Mouse (Mus musculus): ENCODE measurements around the gene Tnf. TPM values are rescaled to one million over a fixed set of nuclear protein-coding genes. Genes with fewer than 3 reads are reported as not detected.

Gene Tnf
- total RNA-seq (2015; ENCODE audit: low replicate concordance) = 10.7 and 19.2 TPM in 2 replicates
- 2.8 and 8.3 TPM in 2 replicates for total RNA-seq (2017; ENCODE audit: low replicate concordance)

DNA sequence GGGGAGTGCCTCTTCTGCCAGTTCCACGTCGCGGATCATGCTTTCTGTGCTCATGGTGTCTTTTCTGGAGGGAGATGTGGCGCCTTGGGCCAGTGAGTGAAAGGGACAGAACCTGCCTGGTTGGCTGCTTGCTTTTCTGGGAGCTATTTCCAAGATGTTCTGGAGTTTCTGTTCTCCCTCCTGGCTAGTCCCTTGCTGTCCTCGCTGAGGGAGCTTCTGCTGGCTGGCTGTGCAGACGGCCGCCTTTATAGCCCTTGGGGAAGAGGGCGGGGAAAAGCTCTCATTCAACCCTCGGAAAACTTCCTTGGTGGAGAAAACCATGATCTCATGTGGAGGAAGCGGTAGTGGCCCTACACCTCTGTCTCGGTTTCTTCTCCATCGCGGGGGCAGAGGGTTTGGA is at the start of gene Tnf:
Gene Tnf (minus strand): TSS at position 221 of the 400 bp plus-strand sequence.
- ATAC-seq (replicated peaks; ENCODE audit: low FRiP score, poor library complexity, severe bottlenecking) = no peak

DNA sequence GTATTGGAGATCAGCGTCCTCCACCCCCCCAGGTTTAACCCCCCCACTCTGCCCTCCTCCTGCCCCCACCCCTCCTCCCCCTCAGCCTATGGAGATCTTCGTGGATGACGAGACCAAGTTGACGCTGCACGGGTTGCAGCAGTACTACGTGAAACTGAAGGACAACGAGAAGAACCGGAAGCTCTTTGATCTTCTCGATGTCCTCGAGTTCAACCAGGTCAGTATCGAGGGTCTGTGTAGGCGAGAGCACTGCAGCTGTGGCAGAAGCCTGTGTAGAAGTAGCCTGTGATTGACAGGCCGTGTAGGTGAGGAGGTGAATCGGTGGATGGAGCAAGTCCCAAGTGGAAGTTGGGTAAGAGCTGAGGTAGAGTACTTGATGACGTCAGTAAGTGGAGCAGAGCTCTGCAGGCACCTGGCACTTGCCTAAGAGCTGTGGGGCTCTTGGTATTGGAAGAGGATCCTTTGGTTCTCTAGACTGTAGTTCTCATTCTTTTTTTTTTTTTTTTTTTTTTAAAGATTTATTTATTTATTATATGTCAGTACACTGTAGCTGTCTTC is 49.4 kb upstream of the Tnf start:
- ATAC-seq (replicated peaks; ENCODE audit: low FRiP score, poor library complexity, severe bottlenecking) = no peak

DNA sequence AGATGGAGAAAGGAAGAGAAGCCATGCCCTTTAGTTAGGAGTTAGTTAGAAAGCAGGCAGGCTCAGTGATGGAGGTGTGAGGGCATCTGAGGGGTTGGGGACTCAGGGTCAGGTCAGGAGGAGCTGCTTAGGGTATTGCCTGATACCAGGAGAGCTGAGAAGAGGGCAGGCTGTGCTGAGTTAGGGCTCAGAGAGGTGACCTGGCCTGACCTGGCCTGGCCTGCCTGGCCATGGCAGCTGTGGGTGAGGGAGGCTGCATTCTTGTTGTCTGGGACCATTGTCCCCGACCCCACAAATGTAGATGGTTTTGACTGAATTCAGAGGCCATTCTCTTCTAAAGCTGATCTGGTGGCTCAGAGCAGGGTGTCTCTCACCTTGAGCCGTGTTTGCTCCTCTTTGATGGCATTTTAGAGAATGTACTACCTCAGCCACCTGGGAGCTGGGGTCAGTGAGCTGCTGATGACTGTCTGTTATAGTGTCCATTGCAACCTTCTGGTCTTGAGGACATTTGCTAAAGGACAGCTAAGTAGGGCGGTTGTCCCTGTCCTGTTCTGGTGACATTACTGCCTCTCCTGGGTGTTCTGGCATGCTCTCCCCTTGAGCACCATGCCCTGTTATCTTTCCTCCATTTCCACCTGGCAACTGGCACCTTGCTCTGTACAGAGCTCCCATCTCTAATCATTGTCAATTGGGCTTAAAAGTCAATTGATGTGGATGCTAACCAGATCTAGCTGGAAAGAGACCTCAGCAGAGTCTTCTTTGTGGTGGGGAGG is 48.7 kb upstream of the Tnf start:
- no peak for ATAC-seq (replicated peaks; ENCODE audit: low FRiP score, poor library complexity, severe bottlenecking)

DNA sequence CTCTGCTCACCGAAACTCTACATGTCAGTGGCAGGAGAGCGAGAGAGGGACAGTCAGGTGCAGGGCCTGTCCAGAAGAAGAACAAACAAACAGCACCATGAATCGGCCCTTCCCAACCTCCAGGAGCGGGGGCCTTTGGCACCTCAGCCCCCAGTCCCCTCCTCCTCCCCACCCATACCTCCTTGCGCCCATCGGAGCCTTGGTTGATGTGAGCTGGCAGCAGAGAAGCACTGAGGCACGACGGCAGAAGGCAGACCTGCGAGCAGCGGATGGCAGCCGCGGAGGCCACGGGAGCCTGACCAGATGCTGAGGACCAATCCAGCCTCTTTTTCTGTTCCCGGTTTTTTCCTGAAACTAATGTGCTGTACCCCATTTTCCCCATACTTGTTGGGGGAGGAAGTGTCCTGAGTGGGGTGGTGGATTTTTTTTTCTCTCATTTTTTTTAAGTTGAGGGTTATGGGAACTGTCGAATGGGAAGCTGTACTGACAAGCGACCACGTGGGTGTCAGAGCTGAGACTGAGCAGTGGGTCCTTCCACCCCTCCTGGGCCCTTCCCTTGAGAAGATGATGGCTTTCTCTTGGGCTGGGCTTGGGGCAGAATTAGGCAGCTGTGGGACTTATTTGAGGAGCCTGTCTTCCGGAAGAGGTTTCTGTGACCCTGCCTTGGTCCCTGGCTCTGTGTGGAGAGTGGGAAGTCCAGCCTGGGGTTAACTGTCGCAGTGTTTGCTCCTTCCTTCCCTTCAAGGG is 47.8 kb upstream of the Tnf start:
- no peak for ATAC-seq (replicated peaks; ENCODE audit: low FRiP score, poor library complexity, severe bottlenecking)

DNA sequence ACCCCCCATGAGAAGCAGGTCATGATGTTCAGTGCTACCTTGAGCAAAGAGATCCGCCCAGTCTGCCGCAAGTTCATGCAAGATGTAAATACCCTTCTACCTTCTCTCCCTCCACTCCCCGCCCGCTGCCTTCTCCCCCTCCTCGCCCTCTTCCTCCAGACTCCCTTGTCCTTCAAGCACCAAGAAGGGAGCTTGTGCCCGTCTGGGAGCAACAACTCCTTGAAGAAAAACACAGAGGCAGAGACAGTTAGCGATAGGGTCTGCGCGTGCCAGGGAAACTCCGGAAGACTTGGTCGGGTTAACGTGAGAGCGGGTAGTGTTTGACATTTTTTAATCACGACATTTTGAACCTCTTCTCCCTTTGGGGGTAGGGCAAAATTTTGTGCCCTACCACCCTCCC is 47.2 kb upstream of the Tnf start:
- no peak for ATAC-seq (replicated peaks; ENCODE audit: low FRiP score, poor library complexity, severe bottlenecking)

DNA sequence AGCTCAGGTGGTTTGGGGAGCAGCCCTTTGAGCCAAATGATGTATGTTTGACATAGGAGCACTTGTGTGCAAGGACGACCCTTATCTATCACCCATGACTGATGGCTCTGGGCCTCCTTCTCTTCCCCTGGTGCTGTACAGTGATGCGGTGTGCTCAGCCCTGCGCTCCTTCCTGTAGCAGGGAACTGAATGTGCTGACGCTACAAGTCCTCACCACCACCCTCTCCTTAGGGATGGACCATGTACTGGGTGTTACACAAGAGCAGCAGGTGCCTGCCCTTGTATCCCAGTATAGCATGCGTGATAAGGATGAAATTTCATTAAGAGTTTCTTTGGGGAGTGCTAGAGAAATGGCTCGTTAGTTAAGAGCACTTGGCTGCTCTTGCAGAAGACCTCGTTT is 45.3 kb upstream of the Tnf start:
- no peak for ATAC-seq (replicated peaks; ENCODE audit: low FRiP score, poor library complexity, severe bottlenecking)

DNA sequence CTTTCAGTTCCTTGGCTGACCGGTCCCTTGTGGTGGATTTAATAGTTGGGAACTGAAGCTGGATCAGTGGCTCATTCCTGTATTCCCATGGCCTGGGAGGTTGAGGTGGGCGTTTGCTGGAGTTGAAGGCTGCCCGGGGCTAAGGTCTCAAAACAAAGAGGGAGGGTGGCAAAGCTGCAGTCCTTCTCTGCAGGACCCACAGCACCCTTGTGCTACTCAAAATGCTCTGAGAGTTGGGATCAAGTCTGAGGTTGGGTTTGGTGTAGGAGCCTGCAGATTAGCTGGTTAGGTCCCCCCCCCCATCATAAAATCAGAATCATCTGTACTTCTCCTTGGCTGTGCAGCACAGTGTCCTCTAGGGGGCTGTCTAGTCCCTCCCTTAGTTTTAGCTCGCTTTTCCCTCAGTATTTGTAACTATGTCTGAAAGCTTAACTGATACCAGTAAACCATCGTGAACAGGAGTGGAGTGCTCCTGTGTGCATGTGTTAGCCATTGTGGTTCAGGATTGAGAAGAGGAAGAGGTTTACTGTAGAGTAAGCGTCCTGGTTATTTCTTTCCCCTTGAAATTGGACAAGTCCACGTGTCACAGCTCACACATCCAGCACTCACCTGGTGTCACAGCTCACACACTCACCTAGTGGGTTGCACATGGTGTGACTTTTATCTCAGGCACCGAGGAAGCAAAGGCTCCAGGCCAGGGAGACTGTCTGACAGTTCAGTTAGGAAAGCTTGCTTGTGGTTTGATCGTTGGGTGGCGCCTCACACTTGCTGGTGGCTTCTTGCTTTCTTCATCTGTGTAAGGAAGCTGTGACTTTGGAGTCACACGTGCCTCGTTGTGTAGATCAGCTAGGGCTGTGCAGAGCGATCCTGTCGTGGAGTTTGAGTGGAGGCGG is 44.2 kb upstream of the Tnf start:
- ATAC-seq (replicated peaks; ENCODE audit: low FRiP score, poor library complexity, severe bottlenecking) = no peak

DNA sequence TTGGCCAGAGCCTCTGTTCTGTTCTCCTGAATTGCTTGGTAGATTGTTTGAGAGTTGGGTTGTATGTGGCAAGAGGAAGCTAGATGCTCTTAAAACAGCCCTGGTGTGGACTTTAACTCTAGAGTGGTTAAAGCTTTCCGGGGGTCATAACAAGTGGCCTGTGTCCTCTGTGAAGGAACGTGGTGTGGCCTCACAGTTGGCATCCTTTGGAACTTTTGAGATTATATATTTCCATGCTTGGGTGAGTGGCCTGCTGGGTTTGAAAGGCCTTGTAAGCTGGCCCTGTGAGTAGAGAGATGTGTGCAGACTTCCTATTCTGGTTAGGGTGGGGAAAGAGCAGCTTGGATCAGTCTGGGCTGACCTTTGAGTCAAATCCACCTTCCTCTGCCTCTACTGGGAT is 43.2 kb upstream of the Tnf start:
- ATAC-seq (replicated peaks; ENCODE audit: low FRiP score, poor library complexity, severe bottlenecking) = no peak

DNA sequence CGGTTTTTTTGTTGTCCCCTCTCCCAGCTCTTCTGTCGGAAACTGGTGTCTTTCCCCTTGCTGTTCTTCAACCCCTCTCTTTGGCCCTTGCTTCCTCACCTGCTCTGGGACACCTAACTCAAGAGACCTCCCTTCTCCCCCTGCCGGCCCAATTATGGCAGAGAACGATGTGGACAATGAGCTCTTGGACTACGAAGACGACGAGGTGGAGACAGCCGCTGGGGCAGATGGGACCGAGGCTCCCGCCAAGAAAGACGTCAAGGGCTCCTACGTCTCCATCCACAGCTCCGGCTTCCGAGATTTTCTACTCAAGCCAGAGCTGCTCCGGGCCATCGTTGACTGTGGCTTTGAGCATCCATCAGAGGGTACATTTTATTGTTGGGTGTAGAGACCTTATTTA is 41.3 kb upstream of the Tnf start:
- peak; percentile 31; the same call in 1 of the 2 replicates for ATAC-seq (replicated peaks; ENCODE audit: low FRiP score, poor library complexity, severe bottlenecking)

DNA sequence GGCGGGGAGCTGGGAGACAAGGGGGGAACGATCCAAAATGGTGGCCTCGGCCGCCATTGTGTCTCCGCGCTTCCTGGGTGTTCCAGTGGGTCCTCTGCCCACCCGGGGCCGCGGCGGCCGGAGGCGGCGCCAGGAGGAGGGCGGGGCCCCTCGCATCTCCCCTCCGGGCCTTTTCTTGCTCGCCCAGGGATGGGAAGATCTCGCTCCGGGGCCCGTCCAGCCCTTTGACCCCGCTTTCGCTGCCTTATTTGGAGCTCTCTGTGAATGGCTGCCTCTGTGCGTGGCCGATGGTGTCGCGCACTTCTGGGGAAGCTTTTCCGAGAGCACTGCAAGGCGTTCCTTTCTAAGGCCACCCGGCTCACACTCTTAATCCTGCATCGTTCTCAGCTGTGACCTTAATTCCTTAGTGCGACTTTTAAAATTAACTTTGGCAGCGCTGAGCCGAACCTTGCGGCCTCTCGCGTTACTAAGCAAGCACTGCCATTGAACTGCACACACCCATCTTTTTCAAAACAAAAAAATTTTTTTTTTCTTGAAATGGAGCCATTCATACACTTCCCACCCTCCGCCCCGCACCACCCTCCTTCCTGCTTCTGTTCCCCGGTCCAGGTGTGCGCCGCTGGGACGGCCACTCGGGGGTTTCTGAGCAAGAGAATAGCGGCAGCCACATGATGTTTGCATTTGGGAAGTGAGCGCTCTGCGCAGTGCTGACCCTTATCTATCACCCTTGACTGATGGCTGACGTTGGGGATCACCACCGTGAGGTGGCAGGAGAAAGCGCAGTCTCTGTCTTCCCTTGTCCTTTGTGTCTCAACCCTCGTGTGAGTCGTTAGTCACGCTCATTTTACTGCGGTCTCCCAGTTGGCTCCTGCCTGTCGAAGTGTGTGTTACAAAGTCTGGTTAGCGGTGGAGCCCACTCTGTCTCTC is 40.5 kb upstream of the Tnf start:
- ATAC-seq (replicated peaks; ENCODE audit: low FRiP score, poor library complexity, severe bottlenecking) = peak; percentile 70

DNA sequence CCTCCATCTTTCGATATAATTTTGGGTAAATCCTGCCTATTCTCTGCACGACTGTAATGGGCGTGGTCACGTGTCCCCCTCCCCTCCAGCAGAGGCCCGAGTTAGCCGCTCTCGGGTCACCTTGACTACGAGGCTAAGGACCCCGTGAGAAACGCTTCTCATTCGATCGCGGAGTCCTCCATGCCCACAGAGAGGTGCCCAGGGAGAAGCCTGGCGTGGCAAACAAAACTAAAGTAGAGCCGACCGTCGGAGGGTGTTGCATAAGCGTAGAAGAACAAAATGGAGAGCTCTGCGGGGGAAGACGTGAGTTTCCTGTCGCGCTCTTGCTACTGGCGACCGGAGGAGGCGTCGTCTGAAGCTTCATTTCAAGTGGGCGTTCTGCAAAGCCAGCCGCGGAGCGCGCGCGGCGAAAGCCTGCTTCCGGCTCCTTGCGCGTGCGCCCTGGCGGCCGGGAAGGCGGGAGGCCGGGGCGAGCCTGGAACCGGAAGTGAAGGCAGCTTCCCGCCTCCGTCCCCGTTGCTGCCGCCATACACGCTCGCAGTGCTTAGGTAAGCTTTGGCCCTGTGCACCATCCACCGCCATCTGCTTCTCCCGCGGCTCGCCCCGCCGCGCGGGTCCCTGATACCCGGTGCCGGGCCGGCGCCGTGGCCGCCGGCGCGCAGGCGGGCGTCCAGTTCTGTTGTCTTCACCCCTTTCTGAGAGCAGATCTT is 39.7 kb upstream of the Tnf start, which contains the start of gene Ddx39b:
Gene Ddx39b (plus strand): TSS at position 442 of the 710 bp plus-strand sequence.
- peak; percentile 80 for ATAC-seq (replicated peaks; ENCODE audit: low FRiP score, poor library complexity, severe bottlenecking)

DNA sequence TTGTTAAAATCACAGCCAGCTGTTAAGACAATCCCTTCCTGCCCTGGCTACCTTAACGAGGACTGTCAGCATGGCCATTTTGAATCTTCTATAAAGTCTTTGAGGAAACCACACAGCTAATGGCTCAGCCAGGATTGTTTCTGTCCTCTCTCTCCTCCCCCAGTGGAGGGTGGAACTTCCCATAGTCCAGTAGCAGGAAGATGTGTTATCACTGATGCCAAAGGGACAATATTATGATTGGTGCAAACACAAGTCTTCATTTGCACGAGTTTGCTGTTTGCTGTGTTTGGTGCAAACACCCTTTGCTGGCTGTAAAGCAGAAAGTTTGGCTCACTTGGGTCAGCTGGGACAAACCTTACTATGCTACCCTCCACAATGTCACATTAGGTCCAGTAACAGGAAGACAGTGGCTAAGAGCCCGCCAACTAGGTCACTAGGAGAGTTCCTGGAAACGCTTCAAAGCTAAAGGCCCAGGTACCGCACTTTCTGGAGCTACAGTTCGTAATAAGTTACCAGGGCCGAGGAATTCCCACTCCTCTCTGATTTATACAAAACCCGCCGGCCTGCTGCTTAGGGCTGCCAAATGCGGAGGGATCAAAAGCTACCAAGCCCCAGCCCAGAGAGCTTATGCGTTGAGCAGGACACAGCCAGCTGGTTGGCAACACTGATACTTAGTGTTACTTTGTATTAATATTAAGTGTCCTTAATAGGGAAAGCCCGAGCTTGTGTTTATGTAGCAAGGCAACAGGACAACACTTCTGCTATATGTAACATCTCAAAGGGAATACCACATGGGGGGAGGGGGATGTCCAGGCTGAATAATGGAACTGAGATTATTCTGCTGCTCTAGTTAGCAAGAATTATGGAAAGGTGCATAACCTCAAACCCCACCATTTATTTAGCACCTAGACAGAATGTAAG is 38.8 kb upstream of the Tnf start:
- ATAC-seq (replicated peaks; ENCODE audit: low FRiP score, poor library complexity, severe bottlenecking) = no peak

DNA sequence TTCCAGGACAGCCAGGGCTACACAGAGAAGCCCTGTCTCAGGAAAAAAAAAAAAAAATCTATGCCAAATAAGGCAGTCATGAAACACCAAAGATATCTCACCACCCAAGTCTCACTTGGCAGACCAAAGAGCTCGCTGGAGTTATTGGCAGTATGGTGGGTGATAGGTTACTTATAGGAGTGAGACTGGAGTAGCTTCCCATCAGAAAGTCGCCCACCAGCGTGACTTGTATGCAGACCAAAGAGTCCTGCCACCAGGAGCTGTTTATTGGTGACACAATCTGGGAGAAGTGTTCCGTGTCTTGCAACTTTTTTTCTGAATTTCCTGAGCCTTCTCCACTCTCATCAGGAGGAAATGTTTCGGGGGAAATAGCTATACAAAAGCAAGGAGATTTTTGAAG is 37.9 kb upstream of the Tnf start:
- ATAC-seq (replicated peaks; ENCODE audit: low FRiP score, poor library complexity, severe bottlenecking) = no peak

DNA sequence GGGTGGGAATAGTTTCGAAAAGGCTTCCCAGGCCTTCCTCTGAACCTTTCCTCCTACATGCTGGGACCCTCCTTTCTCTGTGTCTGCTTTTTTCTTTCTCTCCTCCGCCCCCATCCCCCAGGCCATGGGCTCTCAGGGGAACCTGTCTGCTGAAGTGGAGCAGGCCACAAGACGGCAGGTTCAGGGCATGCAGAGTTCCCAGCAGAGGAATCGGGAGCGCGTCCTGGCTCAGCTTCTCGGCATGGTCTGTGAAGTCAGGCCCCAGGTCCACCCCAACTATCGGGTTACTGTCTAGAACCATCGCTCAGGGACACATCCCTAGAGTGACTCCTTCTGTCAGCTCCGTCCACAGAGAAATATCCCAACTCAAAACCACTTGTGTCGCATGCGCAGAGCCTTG is 35.7 kb upstream of the Tnf start:
- no peak for ATAC-seq (replicated peaks; ENCODE audit: low FRiP score, poor library complexity, severe bottlenecking)

DNA sequence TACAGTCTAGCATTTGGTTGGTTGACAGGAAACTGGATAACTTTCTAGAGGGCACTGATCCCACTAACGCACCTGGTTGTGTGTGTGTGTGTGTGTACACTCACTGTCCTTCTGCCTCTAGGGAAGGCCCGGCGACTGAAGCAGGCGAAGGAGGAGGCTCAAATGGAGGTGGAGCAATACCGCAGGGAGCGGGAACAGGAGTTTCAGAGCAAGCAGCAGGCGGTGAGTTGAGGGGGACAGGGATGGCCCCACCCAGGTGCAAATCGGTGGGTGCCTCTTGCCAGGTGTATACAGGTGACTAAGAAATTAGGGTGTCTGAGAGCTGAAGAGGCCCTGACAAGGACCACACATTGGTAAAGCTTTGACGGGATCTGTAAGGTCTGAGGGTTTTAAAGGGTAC is 35.2 kb upstream of the Tnf start:
- no peak for ATAC-seq (replicated peaks; ENCODE audit: low FRiP score, poor library complexity, severe bottlenecking)

DNA sequence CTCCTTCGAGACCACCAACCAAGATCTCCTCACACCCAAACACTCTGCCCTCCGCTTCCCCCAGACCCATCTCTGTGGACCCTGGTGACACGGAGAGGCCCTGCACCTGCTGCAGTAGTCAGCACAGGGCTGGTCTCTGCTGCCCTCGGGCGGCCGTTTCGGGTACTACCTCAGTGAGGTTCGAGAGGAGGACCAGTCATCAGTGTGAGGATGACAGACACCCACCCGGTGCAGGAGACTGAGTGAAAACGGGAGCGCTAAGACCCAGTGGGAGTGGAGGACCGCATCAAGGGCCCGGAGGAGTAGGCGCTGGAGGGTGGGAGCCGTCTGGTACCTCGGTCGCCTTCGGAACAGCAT is 34.6 kb upstream of the Tnf start:
- peak; percentile 82 for ATAC-seq (replicated peaks; ENCODE audit: low FRiP score, poor library complexity, severe bottlenecking)

Measured in erythroblast, adult 5-6 weeks (primary cell).